Mouse (Mus musculus) bone marrow, adult 2 months (tissue): ENCODE measurements around the gene Erg.

Source experiments
- CTCF ChIP-seq: fragments of 200-500 bp; IDR thresholded peaks from 2 replicates; pipeline ENCODE4 v1.5.1; 2011; ENCODE audit warnings: low read length, control low read depth; ENCODE audit not compliant: control insufficient read depth, insufficient read depth
- POLR2A ChIP-seq: fragments of 200-500 bp; IDR thresholded peaks from 2 replicates; pipeline ENCODE4 v1.6.1; 2011; ENCODE audit warnings: low read depth, mild to moderate bottlenecking, control low read depth, low read length, borderline replicate concordance; ENCODE audit not compliant: control insufficient read depth

GRCm38 (mm10) chr16:95519520-95519919 lies 66.9 kb downstream of the Erg start:
- TF ChIP-seq CTCF (no peak), POLR2A (no peak)
